Mouse (Mus musculus) CH12.LX (cell line): ENCODE measurements around the gene Spryd4.

Source experiments
- CHD2 ChIP-seq: IDR thresholded peaks from 2 replicates; pipeline ENCODE4 v1.6.1; 2011; ENCODE audit warnings: low read length, improper control_type of control experiment
- CTCF ChIP-seq, 2 experiments: IDR thresholded peaks in 1 of 2; conservative IDR thresholded peaks in 1 of 2; 2 replicates each; pipeline ENCODE4 v1.5.1; 2011 to 2012; ENCODE audit warnings: low read depth in 2 of 2, low read length in 2 of 2, improper control_type of control experiment in 1 of 2, inconsistent platforms in 1 of 2, mild to moderate bottlenecking in 1 of 2, moderate library complexity in 1 of 2
- EP300 ChIP-seq: IDR thresholded peaks from 2 replicates; pipeline ENCODE4 v1.6.1; 2011; ENCODE audit warnings: low read length, improper control_type of control experiment
- JUN ChIP-seq: IDR thresholded peaks from 2 replicates; pipeline ENCODE4 v1.6.1; 2011; ENCODE audit warnings: low read depth, mild to moderate bottlenecking, low read length, improper control_type of control experiment, moderate library complexity; ENCODE audit not compliant: insufficient read depth
- KAT2A ChIP-seq: IDR thresholded peaks from 2 replicates; pipeline ENCODE4 v1.6.1; 2012; ENCODE audit warnings: low read length, improper control_type of control experiment, inconsistent platforms; ENCODE audit not compliant: insufficient replicate concordance
- MAFK ChIP-seq: IDR thresholded peaks from 2 replicates; pipeline ENCODE4 v1.6.1; 2011; ENCODE audit warnings: low read length, improper control_type of control experiment; ENCODE audit not compliant: insufficient replicate concordance
- MAX ChIP-seq: IDR thresholded peaks from 2 replicates; pipeline ENCODE4 v1.6.1; 2011; ENCODE audit warnings: low read length, improper control_type of control experiment
- RCOR1 ChIP-seq: conservative IDR thresholded peaks from 2 replicates; pipeline ENCODE4 v1.6.1; 2012; ENCODE audit warnings: low read depth, mild to moderate bottlenecking, inconsistent platforms, low read length, improper control_type of control experiment
- SIN3A ChIP-seq: IDR thresholded peaks from 2 replicates; pipeline ENCODE4 v1.6.1; 2012; ENCODE audit warnings: low read length, improper control_type of control experiment, inconsistent platforms
- SMC3 ChIP-seq: IDR thresholded peaks from 2 replicates; pipeline ENCODE4 v1.6.1; 2011; ENCODE audit warnings: low read depth, low read length, improper control_type of control experiment
- USF2 ChIP-seq: conservative IDR thresholded peaks from 2 replicates; pipeline ENCODE4 v1.6.1; 2011; ENCODE audit warnings: low read depth, low read length, improper control_type of control experiment
- ZC3H11A ChIP-seq: IDR thresholded peaks from 2 replicates; pipeline ENCODE4 v1.6.1; 2012; ENCODE audit warnings: low read depth, mild to moderate bottlenecking, inconsistent platforms, low read length, improper control_type of control experiment
- ZKSCAN1 ChIP-seq: IDR thresholded peaks from 2 replicates; pipeline ENCODE4 v1.6.1; 2012; ENCODE audit warnings: low read depth, inconsistent platforms, low read length, improper control_type of control experiment, borderline replicate concordance

GRCm38 (mm10) chr10:128212871-128213323 is 1.3 kb upstream of the Spryd4 start:
- TF ChIP-seq CTCF (conservative IDR thresholded peaks at IDR 0.05 in 1 of 2, IDR thresholded peaks at IDR 0.05 in 1 of 2; ENCODE audit: low read depth in 2 of 2, low read length in 2 of 2) (peak; percentile 77 to 78), RCOR1 (no peak), ZKSCAN1 (no peak), MAX (no peak), JUN (no peak), ZC3H11A (no peak), USF2 (no peak), SIN3A (no peak), EP300 (no peak), SMC3 (peak; percentile 50), MAFK (no peak), KAT2A (no peak), CHD2 (no peak)
